Mouse (Mus musculus): ENCODE data around the gene Xylb.

The Xylb gene

GRCm38 (mm10) chr9:119357331-119358057 lies at the start of gene Xylb:
Xylb (plus strand) TSS chr9:119357381.
- peak; percentile 89 for DNase-seq (ENCODE audit: extremely low spot score)

- DNase-seq (ENCODE audit: extremely low spot score): no peak
These were observed 48.1 kb upstream of the Xylb start for GRCm38 (mm10) chr9:119309067-119309466.

- DNase-seq (ENCODE audit: extremely low spot score): no peak
These were observed 44.1 kb upstream of the Xylb start for GRCm38 (mm10) chr9:119313096-119313495.

GRCm38 (mm10) chr9:119318891-119319290 lies 38.3 kb upstream of the Xylb start:
- no peak for DNase-seq (ENCODE audit: extremely low spot score)

- no peak for DNase-seq (ENCODE audit: extremely low spot score)
These were observed 36.7 kb upstream of the Xylb start for GRCm38 (mm10) chr9:119320446-119320845.

DNA sequence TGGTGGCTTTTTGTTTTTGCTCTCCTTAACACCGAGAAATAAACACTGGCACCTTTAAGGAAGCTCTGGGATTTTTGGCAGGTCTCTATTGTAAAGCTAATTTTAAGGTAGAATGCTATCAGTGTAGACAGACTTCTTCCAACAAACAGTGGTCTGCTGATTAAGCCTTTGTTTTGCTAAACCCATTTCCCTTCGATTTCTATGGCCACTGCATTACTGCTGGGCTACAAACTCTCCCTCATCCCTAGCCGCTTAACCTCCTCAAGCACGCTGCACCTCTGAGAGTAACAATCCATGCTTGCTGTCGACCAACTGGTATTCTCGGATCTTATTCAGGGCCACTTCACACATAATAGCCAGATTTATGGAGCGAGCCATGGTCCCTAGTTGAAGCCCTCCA lies 36.2 kb upstream of the Xylb start:
- no peak for DNase-seq (ENCODE audit: extremely low spot score)

DNA sequence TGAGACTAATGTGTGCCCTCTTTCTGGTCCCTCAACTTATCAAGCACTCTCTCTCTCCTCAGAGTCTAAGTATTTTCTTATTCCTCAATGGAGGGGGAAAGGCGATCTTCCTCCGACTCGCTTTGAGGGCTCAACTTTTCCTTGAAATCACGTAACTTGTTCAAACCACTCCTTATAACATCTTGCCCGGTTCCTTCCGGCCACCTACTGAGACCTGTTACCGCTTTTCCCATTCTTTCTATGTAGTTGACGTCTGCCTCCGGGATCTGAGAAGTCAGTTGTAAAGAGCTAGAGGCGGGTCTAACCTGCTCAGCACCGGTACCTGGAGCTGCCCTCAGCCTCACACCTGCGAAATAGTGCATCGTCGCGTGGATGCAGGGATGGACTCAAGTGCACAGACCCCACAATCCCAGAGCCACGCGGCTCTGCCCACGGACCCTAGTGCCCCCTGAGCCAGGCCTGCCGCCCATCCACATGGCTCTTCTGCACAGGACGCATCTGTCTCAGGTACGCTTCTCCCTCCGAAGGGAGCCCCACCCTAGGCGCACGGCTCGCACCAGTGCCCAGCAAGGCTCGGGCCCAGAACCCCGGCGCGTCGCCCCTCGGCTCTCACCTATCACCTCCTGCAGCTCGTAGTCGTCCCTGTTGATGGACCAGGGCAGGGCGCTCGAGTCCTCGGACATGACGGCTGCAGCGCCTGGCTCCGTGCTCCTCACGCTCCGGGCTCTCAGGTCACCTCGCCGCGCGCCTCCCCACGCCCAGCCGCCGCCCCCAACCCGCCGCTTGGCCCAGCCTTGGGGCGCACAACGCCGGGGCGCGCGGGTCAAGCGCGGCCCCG lies 35.6 kb upstream of the Xylb start:
- peak; percentile 27 for DNase-seq (ENCODE audit: extremely low spot score)

- peak; percentile 97 for DNase-seq (ENCODE audit: extremely low spot score)
These were observed 34.6 kb upstream of the Xylb start, which contains the start of gene Oxsr1 for GRCm38 (mm10) chr9:119322289-119323259. Oxsr1 (minus strand) TSS chr9:119322427.

- no peak for DNase-seq (ENCODE audit: extremely low spot score)
These were observed 33.9 kb upstream of the Xylb start for GRCm38 (mm10) chr9:119323260-119323645.

DNA sequence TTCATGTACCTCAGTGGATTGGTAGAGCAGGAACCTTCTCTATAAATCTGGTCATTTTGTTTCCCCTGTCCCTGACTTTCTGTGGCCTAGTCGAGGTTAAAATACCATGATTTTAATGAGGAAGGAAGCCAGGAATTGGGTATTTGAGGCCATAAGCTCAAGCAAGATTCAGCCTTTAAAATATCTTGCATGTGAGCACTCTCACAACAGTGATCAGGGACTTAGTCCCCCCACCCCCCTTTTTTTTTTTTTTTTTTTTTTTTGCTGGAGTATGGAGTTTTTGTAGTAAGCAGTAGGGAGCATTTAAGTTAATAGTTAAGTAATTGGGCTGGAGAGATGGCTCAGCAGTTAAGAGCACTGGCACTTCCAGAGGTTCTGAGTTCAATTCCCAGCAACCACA lies 33.1 kb upstream of the Xylb start:
- DNase-seq (ENCODE audit: extremely low spot score): no peak

DNA sequence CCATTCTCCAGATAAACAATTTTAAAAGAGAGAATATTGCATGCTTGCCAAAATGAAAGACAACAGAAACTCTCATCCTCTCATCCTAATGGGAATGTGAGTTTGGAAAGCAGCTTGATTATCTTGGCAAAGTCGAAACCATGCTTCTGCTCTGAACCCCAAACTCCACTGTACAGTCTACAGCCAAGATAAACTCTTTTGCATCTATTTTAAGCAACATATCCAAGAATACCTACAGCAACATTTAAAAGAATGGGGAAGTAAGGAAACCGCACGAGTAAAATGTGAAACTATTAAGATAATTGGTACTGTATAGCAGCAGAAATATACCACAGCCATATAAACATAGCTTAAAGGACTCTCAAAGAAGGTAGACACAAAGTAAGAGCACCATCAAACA lies 28.7 kb upstream of the Xylb start:
- DNase-seq (ENCODE audit: extremely low spot score): no peak

DNA sequence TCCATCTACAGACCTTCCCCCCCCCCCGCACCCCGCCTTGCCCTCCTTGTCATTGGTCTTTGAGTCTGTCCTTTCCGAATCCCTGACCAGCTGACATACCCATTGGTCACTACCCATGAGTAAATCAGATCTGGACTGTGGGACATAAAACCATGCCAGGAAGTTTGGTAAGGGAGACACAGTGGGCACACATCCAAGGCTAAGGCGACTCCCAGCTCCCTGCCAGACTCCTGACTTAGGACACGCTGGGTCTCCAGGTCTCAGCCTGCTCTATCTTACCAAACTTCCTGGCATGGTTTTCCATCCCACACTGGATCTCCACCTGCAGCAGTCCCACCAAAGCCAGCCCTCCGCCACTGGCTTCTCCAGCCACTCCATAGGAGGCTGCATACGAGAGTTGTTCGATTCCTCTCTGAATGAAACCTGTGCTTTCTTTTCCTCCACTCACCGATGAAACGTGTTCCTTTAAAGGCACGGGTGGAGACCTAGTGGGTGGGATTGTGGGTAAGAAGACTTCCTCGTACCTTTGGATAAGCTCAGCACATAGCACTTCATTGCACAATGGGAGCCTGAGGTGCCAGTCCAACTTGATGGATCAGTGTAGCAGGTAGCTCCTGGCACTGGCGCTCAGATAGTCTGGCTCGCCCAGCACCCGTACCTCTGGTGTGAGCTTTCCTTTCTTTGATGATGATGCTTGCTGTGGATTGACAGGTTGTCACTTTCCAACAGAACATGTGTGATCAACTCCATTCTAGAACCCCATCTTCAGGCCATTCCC lies 26.8 kb upstream of the Xylb start:
- DNase-seq (ENCODE audit: extremely low spot score): no peak

DNA sequence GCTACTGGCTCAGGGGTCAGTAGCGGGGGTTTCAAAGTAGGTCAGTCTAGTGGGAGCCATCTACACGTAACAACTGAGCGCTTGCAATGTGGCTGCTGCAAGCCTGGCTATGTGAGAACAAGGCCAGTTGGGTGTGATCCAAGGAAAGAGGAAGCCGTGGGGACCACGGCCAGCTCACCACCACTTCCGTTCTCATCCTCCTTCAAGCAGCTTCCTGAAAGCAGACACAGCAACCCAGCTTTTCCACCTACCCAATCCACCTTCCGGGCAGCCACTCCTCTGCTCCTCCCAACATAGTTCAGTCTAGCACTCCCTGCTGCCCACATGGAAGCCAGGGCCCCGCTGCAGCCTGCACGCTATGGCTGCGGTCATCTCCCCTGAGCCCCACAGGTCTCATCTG lies 22.9 kb upstream of the Xylb start:
- no peak for DNase-seq (ENCODE audit: extremely low spot score)

DNA sequence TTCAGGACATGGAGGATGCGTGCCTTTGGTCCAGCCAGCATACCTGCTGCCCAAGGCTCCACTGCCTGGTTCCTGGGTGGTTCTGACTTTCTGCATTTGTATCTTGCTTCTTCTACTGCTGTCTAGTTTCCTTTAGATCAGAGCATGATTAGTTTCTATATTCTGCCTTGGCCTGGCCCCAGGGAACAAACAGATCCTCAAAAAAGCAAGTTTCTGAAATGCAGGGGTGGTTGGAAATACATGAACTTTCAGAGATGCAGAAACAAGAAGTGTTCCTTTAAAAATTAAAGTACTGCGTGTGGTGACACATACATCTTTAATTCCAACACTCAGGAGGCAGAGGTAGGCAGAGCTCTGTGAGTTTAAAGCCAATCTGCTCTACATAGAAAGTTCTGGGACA lies 22.3 kb upstream of the Xylb start:
- DNase-seq (ENCODE audit: extremely low spot score): no peak

GRCm38 (mm10) chr9:119335571-119335970 lies 21.6 kb upstream of the Xylb start:
- DNase-seq (ENCODE audit: extremely low spot score): no peak

DNA sequence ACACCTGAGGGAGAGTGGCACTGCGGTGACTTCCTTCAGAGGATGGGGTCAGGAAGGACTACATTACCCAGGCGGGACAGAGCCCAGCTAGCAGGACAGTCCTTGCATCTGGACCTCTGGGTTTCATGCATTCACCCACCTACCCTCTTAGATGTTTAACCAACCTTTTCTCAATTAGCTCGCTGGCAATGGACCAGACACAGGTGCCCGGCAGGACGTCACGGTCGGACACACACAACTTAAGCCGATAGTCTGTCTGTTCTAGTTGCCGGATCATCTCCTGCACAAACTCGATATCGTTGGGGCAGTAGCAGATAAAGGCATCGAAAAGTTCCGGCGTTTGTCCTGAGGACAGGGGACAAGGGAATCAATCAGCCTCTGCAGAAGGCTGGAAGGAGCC lies 19.3 kb upstream of the Xylb start:
- no peak for DNase-seq (ENCODE audit: extremely low spot score)

GRCm38 (mm10) chr9:119338350-119338749 lies 18.8 kb upstream of the Xylb start:
- no peak for DNase-seq (ENCODE audit: extremely low spot score)

DNA sequence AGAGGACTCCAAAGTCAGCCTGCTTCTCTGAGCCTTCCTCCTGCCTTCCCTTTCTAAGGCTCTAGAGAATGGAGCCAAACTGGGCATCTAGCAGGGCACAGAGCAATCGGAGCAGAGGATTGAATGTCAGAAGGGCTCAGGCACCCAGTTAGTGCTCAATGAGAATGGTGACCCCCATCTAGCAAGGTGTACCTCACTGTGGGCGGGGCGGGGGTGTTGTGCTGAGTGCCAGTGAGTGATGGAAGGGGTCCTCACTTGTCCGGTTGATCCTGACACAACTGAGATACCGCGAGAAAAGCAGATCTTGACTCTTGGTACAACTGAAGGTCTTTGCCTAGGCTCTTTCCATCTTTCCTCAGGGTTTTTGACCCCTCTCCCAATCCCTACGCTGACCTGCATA lies 18.1 kb upstream of the Xylb start:
- DNase-seq (ENCODE audit: extremely low spot score): no peak

DNA sequence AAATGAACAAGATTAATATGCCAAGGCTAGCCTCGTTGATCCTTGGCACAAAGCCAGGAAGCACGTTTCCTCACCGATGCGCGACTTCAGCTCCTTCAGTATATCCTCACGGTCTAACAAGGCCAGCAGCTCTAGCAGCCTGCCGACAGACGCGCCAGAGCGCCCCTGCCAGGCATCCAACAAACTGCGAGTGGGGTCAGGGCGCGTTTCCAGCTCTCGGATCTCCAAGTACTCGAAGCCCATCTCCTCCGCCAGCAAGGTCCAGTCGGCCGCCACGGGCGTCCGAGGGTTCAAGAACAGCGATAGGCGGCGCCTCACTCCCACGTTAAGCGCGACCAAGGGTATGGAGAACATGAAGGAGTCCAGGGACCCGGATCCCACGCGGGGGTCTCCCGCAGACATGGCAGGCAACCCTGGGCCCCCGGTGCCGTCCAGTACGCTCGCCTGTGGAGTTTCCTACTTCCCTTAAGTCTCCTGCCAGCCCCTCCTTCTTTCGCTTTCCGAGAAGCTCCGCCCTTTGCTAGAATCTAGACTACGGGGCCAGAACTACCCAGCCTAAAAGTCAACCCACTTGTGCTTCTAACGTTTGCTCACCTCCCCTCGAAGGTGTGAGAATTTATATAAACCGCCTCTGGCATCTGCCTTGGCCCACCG lies 17.5 kb upstream of the Xylb start, which contains the start of gene Acaa1a:
Gene Acaa1a (plus strand): TSS at position 119 of the 654 bp plus-strand sequence.
- DNase-seq (ENCODE audit: extremely low spot score): peak; percentile 57

DNA sequence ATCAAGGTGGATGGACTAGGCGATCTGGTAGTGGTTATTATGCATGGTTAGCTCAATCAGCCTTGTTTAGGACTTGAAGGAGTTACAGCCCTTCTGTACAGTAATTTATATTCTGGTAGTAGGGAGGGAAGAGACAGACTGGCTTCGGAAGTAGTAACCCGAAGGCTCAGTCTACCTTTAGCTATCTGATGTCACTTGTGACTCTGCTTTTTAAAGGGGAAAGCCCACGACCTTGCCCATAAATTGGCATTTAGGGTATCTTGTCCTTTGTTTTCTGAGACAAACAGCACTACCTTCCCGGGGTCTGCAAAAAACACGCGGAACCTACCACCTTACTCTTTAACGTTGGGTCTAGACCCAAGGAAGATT lies 17.0 kb upstream of the Xylb start:
- DNase-seq (ENCODE audit: extremely low spot score): no peak

Measured in embryo, embryonic 9.5 days (tissue).